Mouse (Mus musculus): Measurements from ENCODE around the gene Dnajb12. TPM values are rescaled to one million over a fixed set of nuclear protein-coding genes. Genes with fewer than 3 reads are reported as not detected.
"Not testable (repeated sequence)": the region's sequence is repeated elsewhere in the genome, so short reads cannot be mapped to it uniquely, and the experiment has no call there.

The Dnajb12 gene
- polyA plus RNA-seq, 1 experiment from 2014 or later = 27.4 TPM

DNA sequence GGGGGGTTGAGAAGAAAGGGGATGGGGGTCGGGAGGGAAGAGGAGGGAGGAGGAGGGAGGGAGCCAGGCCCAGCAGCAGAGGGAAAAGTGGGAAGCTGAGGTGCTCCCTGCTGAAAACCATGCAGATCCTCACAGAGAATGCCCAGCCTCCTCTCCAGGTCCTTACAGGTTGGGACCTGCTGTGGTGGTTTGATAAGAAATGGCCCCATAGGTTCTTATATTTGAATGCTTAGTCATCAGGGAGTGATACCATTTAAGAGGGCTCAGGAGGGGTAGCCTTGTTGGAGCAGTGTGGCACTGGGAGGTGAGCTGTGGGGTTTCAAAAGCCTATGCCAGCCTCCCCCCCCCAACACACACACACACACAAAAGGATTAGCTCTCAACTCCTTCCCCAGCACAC lies 4.0 kb upstream of the Dnajb12 start:
- no peak for TF ChIP-seq CTCF (IDR thresholded peaks at IDR 0.05; ENCODE audit: low read depth)
- H3K4me3 ChIP-seq (ENCODE audit: low read depth, low read length) = no peak overlapping the region
- no peaks in the 10 kb centered on the region for H3K4me1 ChIP-seq (replicated peaks; ENCODE audit: control insufficient read depth, insufficient read depth, low read length)
- no peak overlapping the region for H3K27ac ChIP-seq (ENCODE audit: low read depth, low read length)
- 33% methylated on average over 1 of the region's 1 CpGs for WGBS
- no peak overlapping the region for H3K4me2 ChIP-seq (replicated peaks; ENCODE audit: low read depth)
- no peaks in the 10 kb centered on the region for H3K27me3 ChIP-seq (replicated peaks; ENCODE audit: control insufficient read depth, insufficient read depth, low read length)
- ATAC-seq = no peak
- H3K36me3 ChIP-seq (ENCODE audit: control insufficient read depth, insufficient read depth) = no peaks in the 10 kb centered on the region
- no peak overlapping the region for H3K9ac ChIP-seq (ENCODE audit: low read depth, low read length)
- no peaks in the 10 kb centered on the region for H3K9me3 ChIP-seq (ENCODE audit: control insufficient read depth)

DNA sequence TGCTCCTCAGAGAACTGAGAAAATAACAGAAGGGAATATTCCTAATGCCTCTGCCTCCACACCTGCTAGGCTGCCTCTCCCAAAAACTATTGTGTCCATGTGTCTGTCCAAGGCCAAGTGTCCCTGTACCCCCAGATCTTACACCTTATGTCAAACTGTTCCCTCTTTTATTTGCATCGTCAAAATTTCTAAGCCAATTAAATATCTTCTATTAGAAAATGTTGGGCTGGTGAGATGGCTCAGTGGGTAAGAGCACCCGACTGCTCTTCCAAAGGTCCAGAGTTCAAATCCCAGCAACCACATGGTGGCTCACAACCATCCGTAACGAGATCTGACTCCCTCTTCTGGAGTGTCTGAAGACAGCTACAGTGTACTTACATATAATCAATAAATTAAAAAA lies 2.7 kb upstream of the Dnajb12 start:
- H3K27ac ChIP-seq (ENCODE audit: low read depth, low read length); H3K4me1 ChIP-seq (replicated peaks; ENCODE audit: control insufficient read depth, insufficient read depth, low read length); H3K4me2 ChIP-seq (replicated peaks; ENCODE audit: low read depth); H3K9me3 ChIP-seq (ENCODE audit: control insufficient read depth); H3K4me3 ChIP-seq (ENCODE audit: low read depth, low read length); H3K27me3 ChIP-seq (replicated peaks; ENCODE audit: control insufficient read depth, insufficient read depth, low read length); H3K9ac ChIP-seq (ENCODE audit: low read depth, low read length); H3K36me3 ChIP-seq (ENCODE audit: control insufficient read depth, insufficient read depth); ATAC-seq: not testable (repeated sequence)
- 91% methylated on average over 3 of the region's 4 CpGs for WGBS

DNA sequence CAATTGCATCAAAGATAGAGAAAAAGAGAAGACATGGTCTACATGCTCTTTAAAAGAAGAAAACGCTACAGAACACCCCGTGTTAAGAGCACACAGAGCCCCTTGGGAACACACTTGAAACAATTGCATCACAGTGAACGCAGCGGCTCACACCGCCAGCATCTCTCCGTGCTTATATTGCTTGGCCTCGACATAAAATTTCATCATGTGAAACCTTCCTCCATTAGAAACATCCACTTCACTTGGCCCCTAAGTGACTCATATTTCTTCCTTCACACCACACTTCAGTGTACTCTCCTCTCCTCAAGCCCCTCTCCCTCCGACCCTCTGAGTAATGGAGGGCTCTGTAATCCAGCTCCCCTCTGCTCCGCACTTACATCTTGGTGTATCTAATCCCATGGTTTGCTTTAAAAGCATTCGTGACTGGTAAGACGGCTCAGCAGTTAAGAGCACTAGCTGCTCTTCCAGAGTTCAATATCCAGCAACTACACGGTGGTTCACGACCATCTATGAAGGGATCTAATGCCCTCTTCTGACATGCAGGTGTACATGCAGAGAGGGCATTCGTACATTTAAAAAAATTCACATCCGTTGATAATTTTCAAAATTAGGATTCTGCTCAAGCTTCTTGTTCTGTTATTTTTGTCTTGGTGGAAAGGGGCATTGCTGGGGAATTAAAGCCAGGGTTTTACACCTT lies 1.8 kb upstream of the Dnajb12 start:
- no peak for ATAC-seq
- no peak overlapping the region for H3K27ac ChIP-seq (ENCODE audit: low read depth, low read length)
- WGBS = 73% methylated on average over 15 of the region's 15 CpGs

DNA sequence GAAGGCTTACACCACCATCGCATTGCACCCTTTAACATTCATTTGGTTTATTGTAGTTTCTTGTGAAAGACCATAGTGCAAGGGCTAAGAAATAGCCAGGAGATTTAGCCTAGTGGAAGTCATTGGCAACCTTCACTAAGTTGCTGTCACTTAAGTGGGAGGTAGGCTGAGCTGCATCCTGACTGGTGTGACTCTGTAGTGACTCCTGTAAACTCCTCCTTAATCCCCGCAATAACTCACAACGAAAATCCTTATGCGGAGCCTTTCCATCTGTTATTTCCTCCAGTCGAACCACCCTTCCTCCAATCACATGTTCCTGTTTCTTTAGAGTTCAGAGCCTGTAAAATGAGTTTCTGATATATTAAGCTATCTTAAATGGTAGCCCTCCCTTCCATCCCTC lies 533 bp upstream of the Dnajb12 start:
- peak overlapping the region; percentile 92; the same call in 1 of the 2 replicates for H3K9ac ChIP-seq (ENCODE audit: low read depth, low read length)
- peak overlapping the region; percentile 80 for H3K4me2 ChIP-seq (replicated peaks; ENCODE audit: low read depth)
- H3K27me3 ChIP-seq (replicated peaks; ENCODE audit: control insufficient read depth, insufficient read depth, low read length) = no peaks in the 10 kb centered on the region
- 0 out of 2 replicates have a peak, but pooled peaks cover 3% of the 10 kb centered on the region for H3K4me1 ChIP-seq (replicated peaks; ENCODE audit: control insufficient read depth, insufficient read depth, low read length)
- no peak for TF ChIP-seq CTCF (IDR thresholded peaks at IDR 0.05; ENCODE audit: low read depth)
- H3K27ac ChIP-seq (ENCODE audit: low read depth, low read length) = peak overlapping the region; percentile 100; the same call in 1 of the 2 replicates
- 11% methylated on average over 5 of the region's 5 CpGs for WGBS
- no peak for ATAC-seq
- H3K36me3 ChIP-seq (ENCODE audit: control insufficient read depth, insufficient read depth) = no peaks in the 10 kb centered on the region; the same call in 1 of the 2 replicates
- H3K9me3 ChIP-seq (ENCODE audit: control insufficient read depth) = no peaks in the 10 kb centered on the region
- peak overlapping the region; percentile 99 for H3K4me3 ChIP-seq (ENCODE audit: low read depth, low read length)

More for the DNA sequence above, 1.8 kb upstream of the Dnajb12 start:
- Histone ChIP-seq H3K4me2 (replicated peaks; ENCODE audit: low read depth) (no peak overlapping the region), H3K4me3 (ENCODE audit: low read depth, low read length) (no peak overlapping the region), H3K36me3 (ENCODE audit: control insufficient read depth, insufficient read depth) (no peaks in the 10 kb centered on the region), H3K4me1 (replicated peaks; ENCODE audit: control insufficient read depth, insufficient read depth, low read length) (0 out of 2 replicates have a peak, but pooled peaks cover 3% of the 10 kb centered on the region), H3K27me3 (replicated peaks; ENCODE audit: control insufficient read depth, insufficient read depth, low read length) (no peaks in the 10 kb centered on the region), H3K9ac (ENCODE audit: low read depth, low read length) (no peak overlapping the region), H3K9me3 (ENCODE audit: control insufficient read depth) (no peaks in the 10 kb centered on the region)
- no peak for TF ChIP-seq CTCF (IDR thresholded peaks at IDR 0.05; ENCODE audit: low read depth)

DNA sequence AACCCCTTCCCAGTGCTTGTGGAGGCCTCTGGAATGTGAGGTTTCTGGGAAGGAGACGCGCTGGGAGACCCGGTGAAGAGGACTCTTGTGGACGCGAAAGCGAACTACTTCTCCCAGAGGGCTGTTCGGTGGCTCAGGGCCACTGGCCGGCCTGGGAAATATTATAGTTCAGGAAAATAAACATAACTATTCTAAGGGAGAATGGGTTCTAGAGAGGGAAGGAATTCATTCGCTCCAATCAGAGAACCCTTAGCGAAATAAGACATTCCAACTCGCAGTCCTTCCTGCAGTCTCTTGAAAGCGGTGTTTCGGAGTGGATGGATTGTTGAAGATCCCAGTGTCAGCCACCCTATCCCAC lies 652 bp downstream of the Dnajb12 start:
- WGBS = 1% methylated on average over 13 of the region's 13 CpGs
- ATAC-seq = peak; percentile 43
- H3K4me2 ChIP-seq (replicated peaks; ENCODE audit: low read depth) = peak overlapping the region; percentile 80

DNA sequence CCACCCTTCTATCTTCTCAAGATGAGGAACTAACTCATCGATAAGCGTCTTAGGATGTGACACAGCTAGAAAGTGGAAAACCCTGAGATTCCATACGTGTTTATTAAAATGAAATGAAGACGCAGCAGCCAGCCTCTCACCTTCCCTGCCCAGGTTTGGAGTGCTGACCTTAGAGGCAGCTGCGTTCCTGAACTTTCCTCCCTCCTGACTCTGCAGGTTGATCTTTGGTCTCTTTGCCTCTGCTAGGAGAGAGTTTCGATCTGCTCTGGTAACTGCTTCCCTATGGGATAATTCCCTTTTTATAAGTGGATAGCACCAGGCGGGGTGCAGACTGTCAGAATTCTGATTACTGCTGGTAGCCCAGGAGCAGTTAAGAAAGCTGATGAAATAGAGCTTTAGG lies 1.5 kb downstream of the Dnajb12 start:
- H3K9ac ChIP-seq (ENCODE audit: low read depth, low read length) = peak overlapping the region; percentile 92
- peak overlapping the region; percentile 99 for H3K4me3 ChIP-seq (ENCODE audit: low read depth, low read length)
- WGBS = 42% methylated on average over 7 of the region's 7 CpGs
- no peaks in the 10 kb centered on the region; the same call in 1 of the 2 replicates for H3K36me3 ChIP-seq (ENCODE audit: control insufficient read depth, insufficient read depth)
- ATAC-seq = peak; percentile 52
- H3K9me3 ChIP-seq (ENCODE audit: control insufficient read depth) = no peaks in the 10 kb centered on the region
- H3K4me1 ChIP-seq (replicated peaks; ENCODE audit: control insufficient read depth, insufficient read depth, low read length) = peaks cover 3% of the 10 kb centered on the region; the same call in 1 of the 2 replicates
- H3K4me2 ChIP-seq (replicated peaks; ENCODE audit: low read depth) = peak overlapping the region; percentile 80
- TF ChIP-seq CTCF (IDR thresholded peaks at IDR 0.05; ENCODE audit: low read depth) = no peak
- H3K27me3 ChIP-seq (replicated peaks; ENCODE audit: control insufficient read depth, insufficient read depth, low read length) = no peaks in the 10 kb centered on the region
- peak overlapping the region; percentile 100 for H3K27ac ChIP-seq (ENCODE audit: low read depth, low read length)

More for the DNA sequence above, 652 bp downstream of the Dnajb12 start:
- Histone ChIP-seq H3K27me3 (replicated peaks; ENCODE audit: control insufficient read depth, insufficient read depth, low read length) (no peaks in the 10 kb centered on the region), H3K9ac (ENCODE audit: low read depth, low read length) (peak overlapping the region; percentile 92), H3K4me3 (ENCODE audit: low read depth, low read length) (peak overlapping the region; percentile 99), H3K36me3 (ENCODE audit: control insufficient read depth, insufficient read depth) (no peaks in the 10 kb centered on the region; the same call in 1 of the 2 replicates), H3K9me3 (ENCODE audit: control insufficient read depth) (no peaks in the 10 kb centered on the region), H3K4me1 (replicated peaks; ENCODE audit: control insufficient read depth, insufficient read depth, low read length) (peaks cover 3% of the 10 kb centered on the region; the same call in 1 of the 2 replicates), H3K27ac (ENCODE audit: low read depth, low read length) (peak overlapping the region; percentile 100)
- TF ChIP-seq CTCF (IDR thresholded peaks at IDR 0.05; ENCODE audit: low read depth) = no peak
